Mouse (Mus musculus): ENCODE results near the gene Gm42906.

Gm42906 gene

GRCm38 (mm10) chr5:151428113-151428756 is at the start of gene Gm42906:
Gene Gm42906 (minus strand): TSS chr5:151428163.
- TF ChIP-seq GATA4 (IDR thresholded peaks at IDR 0.05; ENCODE audit: insufficient replicate concordance, low read length), result no peak

- no peak for TF ChIP-seq GATA4 (IDR thresholded peaks at IDR 0.05; ENCODE audit: insufficient replicate concordance, low read length)
Observed at GRCm38 (mm10) chr5:151445695-151446094, 17.7 kb upstream of the Gm42906 start.

- TF ChIP-seq GATA4 (IDR thresholded peaks at IDR 0.05; ENCODE audit: insufficient replicate concordance, low read length), result no peak
Observed at GRCm38 (mm10) chr5:151435106-151435505, 7.1 kb upstream of the Gm42906 start.

- TF ChIP-seq GATA4 (IDR thresholded peaks at IDR 0.05; ENCODE audit: insufficient replicate concordance, low read length), result no peak
Observed at GRCm38 (mm10) chr5:151426466-151426865, 1.5 kb downstream of the Gm42906 start.

GRCm38 (mm10) chr5:151422692-151423091 is 5.3 kb downstream of the Gm42906 start:
- no peak for TF ChIP-seq GATA4 (IDR thresholded peaks at IDR 0.05; ENCODE audit: insufficient replicate concordance, low read length)

GRCm38 (mm10) chr5:151421859-151422258 is 6.1 kb downstream of the Gm42906 start:
- no peak for TF ChIP-seq GATA4 (IDR thresholded peaks at IDR 0.05; ENCODE audit: insufficient replicate concordance, low read length)

- no peak for TF ChIP-seq GATA4 (IDR thresholded peaks at IDR 0.05; ENCODE audit: insufficient replicate concordance, low read length)
Observed at GRCm38 (mm10) chr5:151418551-151418950, 9.4 kb downstream of the Gm42906 start.

GRCm38 (mm10) chr5:151417421-151418038 is 10.4 kb downstream of the Gm42906 start:
- TF ChIP-seq GATA4 (IDR thresholded peaks at IDR 0.05; ENCODE audit: insufficient replicate concordance, low read length), result no peak

GRCm38 (mm10) chr5:151416988-151417387 is 11.0 kb downstream of the Gm42906 start:
- no peak for TF ChIP-seq GATA4 (IDR thresholded peaks at IDR 0.05; ENCODE audit: insufficient replicate concordance, low read length)

GRCm38 (mm10) chr5:151413617-151414016 is 14.3 kb downstream of the Gm42906 start:
- no peak for TF ChIP-seq GATA4 (IDR thresholded peaks at IDR 0.05; ENCODE audit: insufficient replicate concordance, low read length)

GRCm38 (mm10) chr5:151412666-151413463 is 15.1 kb downstream of the Gm42906 start:
- no peak for TF ChIP-seq GATA4 (IDR thresholded peaks at IDR 0.05; ENCODE audit: insufficient replicate concordance, low read length)

GRCm38 (mm10) chr5:151410006-151410405 is 18.0 kb downstream of the Gm42906 start:
- peak; percentile 32; the same call in 1 of the 2 replicates for TF ChIP-seq GATA4 (IDR thresholded peaks at IDR 0.05; ENCODE audit: insufficient replicate concordance, low read length)

GRCm38 (mm10) chr5:151409282-151409681 is 18.7 kb downstream of the Gm42906 start:
- TF ChIP-seq GATA4 (IDR thresholded peaks at IDR 0.05; ENCODE audit: insufficient replicate concordance, low read length), result no peak

- TF ChIP-seq GATA4 (IDR thresholded peaks at IDR 0.05; ENCODE audit: insufficient replicate concordance, low read length), result no peak
Observed at GRCm38 (mm10) chr5:151408124-151408900, 19.7 kb downstream of the Gm42906 start.

GRCm38 (mm10) chr5:151407493-151407892 is 20.5 kb downstream of the Gm42906 start:
- TF ChIP-seq GATA4 (IDR thresholded peaks at IDR 0.05; ENCODE audit: insufficient replicate concordance, low read length), result no peak
